ENCODE assay signal across 8 mouse cellular contexts in genomic region chr1:93679889-93680568, GRCm38 (mm10). TPM values are rescaled to one million over a fixed set of nuclear protein-coding genes. Genes with fewer than 3 reads are reported as not detected.
DNase-seq lines count a peak whose midpoint lies in the region; ATAC-seq and TF ChIP-seq lines count a peak whose summit lies in the region.

No protein-coding gene starts in this region.

- H3K4me3 ChIP-seq in kidney, embryonic 15.5 days (replicated peaks) = no peak overlapping the region
- no peak overlapping the region for H3K4me3 ChIP-seq in stomach, postnatal 0 days (ENCODE audit: low read depth, low read length)

- H3K27me3 ChIP-seq in kidney, embryonic 15.5 days = peaks cover 3% of the 10 kb centered on the region; the same call in 1 of the 2 replicates
- no peaks in the 10 kb centered on the region for H3K27me3 ChIP-seq in stomach, postnatal 0 days (ENCODE audit: control insufficient read depth, insufficient read depth, low read length)

- H3K9ac ChIP-seq in kidney, embryonic 15.5 days = no peak overlapping the region
- H3K9ac ChIP-seq in stomach, postnatal 0 days (ENCODE audit: low read length) = no peak overlapping the region

- 53% methylated on average over 7 of the region's 7 CpGs for WGBS in kidney, embryonic 15.5 days
- WGBS in stomach, postnatal 0 days = 44% methylated on average over 7 of the region's 7 CpGs

- no peak for TF ChIP-seq CTCF in stomach, postnatal 0 days (IDR thresholded peaks at IDR 0.05; ENCODE audit: low read depth)

- H3K9me3 ChIP-seq in kidney, embryonic 15.5 days (replicated peaks) = no peaks in the 10 kb centered on the region
- H3K9me3 ChIP-seq in stomach, postnatal 0 days (ENCODE audit: control insufficient read depth, low read length) = no peaks in the 10 kb centered on the region

- H3K4me2 ChIP-seq in kidney, embryonic 15.5 days = no peak overlapping the region
- no peak overlapping the region for H3K4me2 ChIP-seq in stomach, postnatal 0 days (replicated peaks; ENCODE audit: low read depth)

- peak overlapping the region; percentile 63 for H3K27ac ChIP-seq in kidney, embryonic 15.5 days
- H3K27ac ChIP-seq in stomach, postnatal 0 days (replicated peaks) = peak overlapping the region; percentile 59

- peaks cover 9% of the 10 kb centered on the region; the same call in 1 of the 2 replicates for H3K4me1 ChIP-seq in kidney, embryonic 15.5 days
- no peaks in the 10 kb centered on the region for H3K4me1 ChIP-seq in stomach, postnatal 0 days (replicated peaks; ENCODE audit: control insufficient read depth, insufficient read depth)

- no peak for TF ChIP-seq EP300 in stomach, postnatal 0 days (optimal IDR thresholded peaks at IDR 0.05)

- DNase-seq in testis, postnatal 14 days (ENCODE audit: low spot score) = peak; percentile 37
- no peak for DNase-seq in testis, postnatal 10 days (ENCODE audit: low spot score)
- DNase-seq in gastrocnemius, postnatal 25 days = peak; percentile 49
- DNase-seq in stomach, postnatal 0 days (ENCODE audit: low spot score) = peak; percentile 61
- DNase-seq in ovary, postnatal 14 days (ENCODE audit: low spot score) = no peak
- DNase-seq in cerebellum, adult 9-11 months = no peak

- no peaks in the 10 kb centered on the region for H3K36me3 ChIP-seq in kidney, embryonic 15.5 days
- no peaks in the 10 kb centered on the region for H3K36me3 ChIP-seq in stomach, postnatal 0 days (ENCODE audit: control insufficient read depth, insufficient read depth, low read length)

- ATAC-seq in kidney, embryonic 15.5 days (replicated peaks; ENCODE audit: low FRiP score) = peak; percentile 74
- ATAC-seq in stomach, postnatal 0 days (ENCODE audit: low FRiP score, low TSS enrichment) = peak; percentile 92
- no peak for ATAC-seq in megakaryocyte, adult 5-6 weeks (ENCODE audit: poor library complexity, severe bottlenecking)

RNA-seq across cellular contexts. Expression of gene Bok, which starts 5.4 kb away (rescaled TPM):
- total RNA-seq in gastrocnemius, postnatal 25 days (2021) = 1 to 10 TPM in 1 of 2 experiments, under 1 TPM in 1; 0.90 to 1.5 TPM
- polyA plus RNA-seq in kidney, embryonic 15.5 days (2015; fragmentation: Nextera tagmentation; extraction: Ambion mirVana) = 79.2 and 92.8 TPM in 2 replicates
- polyA plus RNA-seq in stomach, postnatal 0 days (2015; fragmentation: Nextera tagmentation; extraction: Ambion mirVana) = 66.9 and 69.9 TPM in 2 replicates
- not detected in 2 replicates for total RNA-seq in megakaryocyte, adult 5-6 weeks (2015)
- not detected in 2 replicates for total RNA-seq in megakaryocyte, adult 5-6 weeks (2017)

RNA-seq across cellular contexts. Expression of gene Stk25, which starts 21.6 kb away (rescaled TPM):
- 10 to 100 TPM; 79.2 to 82.7 TPM for total RNA-seq in gastrocnemius, postnatal 25 days (2021)
- 169 and 180 TPM in 2 replicates for polyA plus RNA-seq in kidney, embryonic 15.5 days (2015; fragmentation: Nextera tagmentation; extraction: Ambion mirVana)
- 107 and 115 TPM in 2 replicates for polyA plus RNA-seq in stomach, postnatal 0 days (2015; fragmentation: Nextera tagmentation; extraction: Ambion mirVana)
- 21.4 and 22.7 TPM in 2 replicates for total RNA-seq in megakaryocyte, adult 5-6 weeks (2015)
- total RNA-seq in megakaryocyte, adult 5-6 weeks (2017) = 26.5 and 39.6 TPM in 2 replicates

Comparison
In these comparisons a context has a peak if more than half of its experiments do, and no peak if none do; other contexts are left out.
1. DNase-seq: peak in testis, postnatal 14 days (single experiment), gastrocnemius, postnatal 25 days (single experiment) and stomach, postnatal 0 days (single experiment); none in testis, postnatal 10 days (single experiment), ovary, postnatal 14 days (single experiment) and cerebellum, adult 9-11 months (single experiment).